Mouse (Mus musculus): Measurements from ENCODE around the gene Btrc. TPM values are rescaled to one million over a fixed set of nuclear protein-coding genes. Genes with fewer than 3 reads are reported as not detected.
A peak's percentile ranks its signal among the peaks of the same experiment; 100 is the strongest.
"Not testable (repeated sequence)": the region's sequence is repeated elsewhere in the genome, so short reads cannot be mapped to it uniquely, and the experiment has no call there.

The Btrc gene
- polyA plus RNA-seq, 1 experiment from 2014 or later, result 40.0 TPM

- no peak for ATAC-seq (ENCODE audit: insufficient number of reproducible peaks, low FRiP score)
- WGBS, result 36% methylated on average over 6 of the region's 6 CpGs
- H3K9ac ChIP-seq, result no peak overlapping the region
Observed at GRCm38 (mm10) chr19:45355678-45356077, 7.9 kb upstream of the Btrc start.

GRCm38 (mm10) chr19:45356868-45357267 lies 6.7 kb upstream of the Btrc start:
- not testable (repeated sequence) for H3K4me3 ChIP-seq; H3K27me3 ChIP-seq (replicated peaks); H3K4me1 ChIP-seq (replicated peaks); H3K9me3 ChIP-seq (replicated peaks); H3K4me2 ChIP-seq; H3K36me3 ChIP-seq; H3K27ac ChIP-seq (ENCODE audit: poor library complexity, severe bottlenecking); ATAC-seq (ENCODE audit: insufficient number of reproducible peaks, low FRiP score); H3K9ac ChIP-seq
- whole genome bisulfite sequencing, result 76% methylated on average over 5 of the region's 6 CpGs

More at GRCm38 (mm10) chr19:45355678-45356077, 7.9 kb upstream of the Btrc start:
- Histone ChIP-seq H3K27me3 (replicated peaks) (no peaks in the 10 kb centered on the region), H3K4me2 (no peak overlapping the region), H3K9me3 (replicated peaks) (no peaks in the 10 kb centered on the region), H3K4me3 (no peak overlapping the region), H3K36me3 (no peaks in the 10 kb centered on the region), H3K27ac (ENCODE audit: poor library complexity, severe bottlenecking) (no peak overlapping the region), H3K4me1 (replicated peaks) (no peaks in the 10 kb centered on the region)

GRCm38 (mm10) chr19:45360486-45360885 lies 3.0 kb upstream of the Btrc start:
- Histone ChIP-seq H3K36me3 (no peaks in the 10 kb centered on the region), H3K4me1 (replicated peaks) (peaks cover 8% of the 10 kb centered on the region; the same call in 1 of the 2 replicates), H3K27ac (ENCODE audit: poor library complexity, severe bottlenecking) (no peak overlapping the region), H3K4me2 (no peak overlapping the region), H3K4me3 (no peak overlapping the region), H3K27me3 (replicated peaks) (no peaks in the 10 kb centered on the region), H3K9ac (no peak overlapping the region), H3K9me3 (replicated peaks) (no peaks in the 10 kb centered on the region)
- no peak for ATAC-seq (ENCODE audit: insufficient number of reproducible peaks, low FRiP score)

GRCm38 (mm10) chr19:45363933-45364391 lies 428 bp downstream of the Btrc start:
- H3K9ac ChIP-seq, result peak overlapping the region; percentile 92
- peak overlapping the region; percentile 98 for H3K27ac ChIP-seq (ENCODE audit: poor library complexity, severe bottlenecking)
- H3K4me3 ChIP-seq, result peak overlapping the region; percentile 94
- peak; percentile 85 for ATAC-seq (ENCODE audit: insufficient number of reproducible peaks, low FRiP score)
- H3K4me1 ChIP-seq (replicated peaks), result peaks cover 11% of the 10 kb centered on the region; the same call in 1 of the 2 replicates
- WGBS, result under 1% methylated on average over 20 of the region's 20 CpGs
- H3K4me2 ChIP-seq, result peak overlapping the region; percentile 84
- H3K36me3 ChIP-seq, result peaks cover 3% of the 10 kb centered on the region; the same call in 1 of the 2 replicates
- H3K27me3 ChIP-seq (replicated peaks), result no peaks in the 10 kb centered on the region
- H3K9me3 ChIP-seq (replicated peaks), result no peaks in the 10 kb centered on the region

- 87% methylated on average over 7 of the region's 7 CpGs for WGBS
- Histone ChIP-seq H3K27ac (ENCODE audit: poor library complexity, severe bottlenecking) (no peak overlapping the region), H3K4me1 (replicated peaks) (peaks cover 14% of the 10 kb centered on the region; the same call in 1 of the 2 replicates), H3K9ac (no peak overlapping the region), H3K9me3 (replicated peaks) (no peaks in the 10 kb centered on the region), H3K27me3 (replicated peaks) (no peaks in the 10 kb centered on the region), H3K4me2 (no peak overlapping the region), H3K36me3 (peaks cover 5% of the 10 kb centered on the region), H3K4me3 (no peak overlapping the region)
- no peak for ATAC-seq (ENCODE audit: insufficient number of reproducible peaks, low FRiP score)
Observed at GRCm38 (mm10) chr19:45366651-45367050, 3.1 kb downstream of the Btrc start.

GRCm38 (mm10) chr19:45384815-45385214 lies 21.3 kb downstream of the Btrc start:
- H3K9ac ChIP-seq; H3K4me3 ChIP-seq; H3K4me2 ChIP-seq; H3K27me3 ChIP-seq (replicated peaks); H3K27ac ChIP-seq (ENCODE audit: poor library complexity, severe bottlenecking); H3K9me3 ChIP-seq (replicated peaks); H3K4me1 ChIP-seq (replicated peaks); ATAC-seq (ENCODE audit: insufficient number of reproducible peaks, low FRiP score): not testable (repeated sequence)
- H3K36me3 ChIP-seq, result peaks cover 30% of the 10 kb centered on the region
- 94% methylated on average over 10 of the region's 10 CpGs for WGBS

GRCm38 (mm10) chr19:45388551-45388950 lies 25.0 kb downstream of the Btrc start:
- H3K4me2 ChIP-seq, result no peak overlapping the region
- peaks cover 22% of the 10 kb centered on the region for H3K36me3 ChIP-seq
- no peak for ATAC-seq (ENCODE audit: insufficient number of reproducible peaks, low FRiP score)
- H3K27ac ChIP-seq (ENCODE audit: poor library complexity, severe bottlenecking), result no peak overlapping the region
- H3K4me1 ChIP-seq (replicated peaks), result peaks cover 10% of the 10 kb centered on the region
- no peaks in the 10 kb centered on the region for H3K27me3 ChIP-seq (replicated peaks)
- no peaks in the 10 kb centered on the region for H3K9me3 ChIP-seq (replicated peaks)
- H3K4me3 ChIP-seq, result no peak overlapping the region
- 88% methylated on average over 6 of the region's 6 CpGs for WGBS
- H3K9ac ChIP-seq, result no peak overlapping the region

GRCm38 (mm10) chr19:45394078-45394477 lies 30.5 kb downstream of the Btrc start:
- WGBS, result 82% methylated on average over 7 of the region's 7 CpGs
- no peaks in the 10 kb centered on the region for H3K27me3 ChIP-seq (replicated peaks)
- H3K4me2 ChIP-seq, result no peak overlapping the region
- no peak for ATAC-seq (ENCODE audit: insufficient number of reproducible peaks, low FRiP score)
- H3K4me3 ChIP-seq, result no peak overlapping the region
- H3K36me3 ChIP-seq, result peaks cover 6% of the 10 kb centered on the region; the same call in 1 of the 2 replicates
- no peak overlapping the region for H3K9ac ChIP-seq
- no peak overlapping the region for H3K27ac ChIP-seq (ENCODE audit: poor library complexity, severe bottlenecking)
- H3K4me1 ChIP-seq (replicated peaks), result peaks cover 10% of the 10 kb centered on the region
- H3K9me3 ChIP-seq (replicated peaks), result no peaks in the 10 kb centered on the region

GRCm38 (mm10) chr19:45411000-45411399 lies 47.5 kb downstream of the Btrc start:
- H3K9me3 ChIP-seq (replicated peaks), result no peaks in the 10 kb centered on the region
- no peak for ATAC-seq (ENCODE audit: insufficient number of reproducible peaks, low FRiP score)
- 66% methylated on average over 2 of the region's 2 CpGs for WGBS

GRCm38 (mm10) chr19:45412694-45413093 lies 49.2 kb downstream of the Btrc start:
- H3K9ac ChIP-seq, result no peak overlapping the region
- H3K4me1 ChIP-seq (replicated peaks), result 0 out of 2 replicates have a peak, but pooled peaks cover 4% of the 10 kb centered on the region
- 0 out of 2 replicates have a peak, but pooled peaks cover 9% of the 10 kb centered on the region for H3K36me3 ChIP-seq
- H3K4me2 ChIP-seq, result no peak overlapping the region
- no peaks in the 10 kb centered on the region for H3K9me3 ChIP-seq (replicated peaks)
- ATAC-seq (ENCODE audit: insufficient number of reproducible peaks, low FRiP score), result no peak
- H3K27ac ChIP-seq (ENCODE audit: poor library complexity, severe bottlenecking), result no peak overlapping the region
- no peaks in the 10 kb centered on the region for H3K27me3 ChIP-seq (replicated peaks)
- H3K4me3 ChIP-seq, result no peak overlapping the region
- 89% methylated on average over 3 of the region's 3 CpGs for WGBS

More at GRCm38 (mm10) chr19:45411000-45411399, 47.5 kb downstream of the Btrc start:
- Histone ChIP-seq H3K36me3 (0 out of 2 replicates have a peak, but pooled peaks cover 9% of the 10 kb centered on the region), H3K27me3 (replicated peaks) (no peaks in the 10 kb centered on the region), H3K4me2 (no peak overlapping the region), H3K9ac (no peak overlapping the region), H3K4me3 (no peak overlapping the region), H3K4me1 (replicated peaks) (peaks cover 10% of the 10 kb centered on the region), H3K27ac (ENCODE audit: poor library complexity, severe bottlenecking) (no peak overlapping the region)

GRCm38 (mm10) chr19:45413966-45414365 lies 50.4 kb downstream of the Btrc start:
- no peak overlapping the region for H3K4me2 ChIP-seq
- no peak overlapping the region for H3K9ac ChIP-seq
- 0 out of 2 replicates have a peak, but pooled peaks cover 4% of the 10 kb centered on the region for H3K4me1 ChIP-seq (replicated peaks)
- no peak for ATAC-seq (ENCODE audit: insufficient number of reproducible peaks, low FRiP score)
- no peak overlapping the region for H3K27ac ChIP-seq (ENCODE audit: poor library complexity, severe bottlenecking)
- 0 out of 2 replicates have a peak, but pooled peaks cover 5% of the 10 kb centered on the region for H3K36me3 ChIP-seq
- no peaks in the 10 kb centered on the region for H3K9me3 ChIP-seq (replicated peaks)
- H3K27me3 ChIP-seq (replicated peaks), result no peaks in the 10 kb centered on the region
- 68% methylated on average over 3 of the region's 3 CpGs for WGBS
- H3K4me3 ChIP-seq, result no peak overlapping the region

GRCm38 (mm10) chr19:45417601-45418000 lies 54.1 kb downstream of the Btrc start:
- H3K27me3 ChIP-seq (replicated peaks), result no peaks in the 10 kb centered on the region
- H3K4me2 ChIP-seq, result no peak overlapping the region
- H3K36me3 ChIP-seq, result 0 out of 2 replicates have a peak, but pooled peaks cover 5% of the 10 kb centered on the region
- H3K27ac ChIP-seq (ENCODE audit: poor library complexity, severe bottlenecking), result no peak overlapping the region
- ATAC-seq (ENCODE audit: insufficient number of reproducible peaks, low FRiP score), result no peak
- H3K4me3 ChIP-seq, result no peak overlapping the region
- H3K4me1 ChIP-seq (replicated peaks), result peaks cover 8% of the 10 kb centered on the region
- H3K9ac ChIP-seq, result no peak overlapping the region
- H3K9me3 ChIP-seq (replicated peaks), result no peaks in the 10 kb centered on the region

All from heart, embryonic 12.5 days (tissue).